Mouse (Mus musculus) forebrain, postnatal 0 days (tissue): Measurements from ENCODE around the gene Il1b. TPM values are rescaled to one million over a fixed set of nuclear protein-coding genes. Genes with fewer than 3 reads are reported as not detected.

Experiments
- ATAC-seq: fragments of 200-750 bp; cut with Nextera tagmentation; 2 replicates; pipeline ENCODE4 v1.8.0; 2017; ENCODE audit warnings: mild to moderate bottlenecking, moderate library complexity
- DNase-seq: peaks from one replicate; pipeline ENCODE4 v3.0.0-alpha.2; 2015
- H3K27ac ChIP-seq: fragments of 300-500 bp; sonication (generic); 2 replicates; pipeline ENCODE4 v1.5.1; 2014; ENCODE audit warnings: low read depth, mild to moderate bottlenecking, antibody characterized with exemption, low read length, moderate library complexity, mixed read lengths
- H3K27me3 ChIP-seq: fragments of 300-500 bp; sonication (generic); 2 replicates; pipeline ENCODE4 v1.6.1; 2014; ENCODE audit warnings: mild to moderate bottlenecking, low read length, mixed read lengths; ENCODE audit not compliant: insufficient read depth
- H3K36me3 ChIP-seq: fragments of 300-500 bp; sonication (generic); 2 replicates; pipeline ENCODE4 v1.6.1; 2014; ENCODE audit warnings: mild to moderate bottlenecking, moderate library complexity; ENCODE audit not compliant: insufficient read depth
- H3K4me1 ChIP-seq: fragments of 300-500 bp; sonication (generic); 2 replicates; pipeline ENCODE4 v1.6.1; 2014; ENCODE audit warnings: antibody characterized with exemption; ENCODE audit not compliant: insufficient read depth
- H3K4me2 ChIP-seq: fragments of 300-500 bp; sonication (generic); 2 replicates; pipeline ENCODE4 v1.6.1; 2014; ENCODE audit warnings: low read depth, mild to moderate bottlenecking, moderate library complexity
- H3K4me3 ChIP-seq: fragments of 300-500 bp; sonication (generic); 2 replicates; pipeline ENCODE4 v1.5.1; 2014; ENCODE audit warnings: low read depth, low read length, mixed read lengths
- H3K9ac ChIP-seq: fragments of 300-500 bp; sonication (generic); 2 replicates; pipeline ENCODE4 v1.6.1; 2014; ENCODE audit warnings: mild to moderate bottlenecking
- H3K9me3 ChIP-seq: fragments of 300-500 bp; sonication (generic); 2 replicates; pipeline ENCODE4 v1.6.1; 2016; ENCODE audit warnings: low read length
- CTCF ChIP-seq: sonication (generic); IDR thresholded peaks from 2 replicates; pipeline ENCODE4 v1.5.1; 2016; ENCODE audit warnings: antibody characterized with exemption, control low read depth, low read depth
- WGBS: fragments of 180-500 bp; shearing (Covaris S2); extraction: QIAGEN DNeasy Blood & Tissue Kit; methylation state at CpG from one replicate; pipeline ENCODE4 v1.1.7; 2014; 5-methylcytosine and 5-hydroxymethylcytosine counted together
- polyA plus RNA-seq: library from polyadenylated mRNA; unstranded; fragments of >200 nt; fragmentation: Nextera tagmentation; extraction: Ambion mirVana; gene quantifications from 2 replicates; pipeline ENCODE4 v1.2.1, GENCODE M21; 2015
- total RNA-seq: library from RNA; depleted of rRNA; stranded (reverse); fragments of >200 nt; gene quantifications from 2 replicates; pipeline ENCODE4 v1.2.3, GENCODE M21; 2014; rRNA removed

Gene Il1b
- total RNA-seq = 0.62 TPM in 1 of 2 replicates, not detected in the other
- polyA plus RNA-seq = 0.14 and 0.15 TPM in 2 replicates

DNA sequence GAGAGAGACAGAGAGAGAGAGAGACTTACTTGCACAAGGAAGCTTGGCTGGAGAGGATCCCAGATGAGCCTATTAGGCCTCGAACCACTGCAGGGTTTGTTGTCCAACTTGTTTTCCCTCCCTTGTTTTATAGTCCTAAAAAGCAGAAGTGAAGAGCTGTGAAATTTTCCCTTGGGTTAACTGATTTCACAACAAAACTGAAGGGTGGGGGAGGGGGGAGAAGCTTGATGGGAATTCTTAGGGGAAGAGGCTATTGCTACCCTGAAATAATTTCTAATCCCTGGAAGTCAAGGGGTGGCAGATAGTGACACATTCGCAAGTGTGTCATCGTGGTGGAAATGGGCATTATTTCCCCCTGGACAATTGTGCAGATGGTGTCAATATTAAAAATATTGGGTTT is at the start of gene Il1b:
Gene Il1b (minus strand): TSS at position 101 of the 400 bp plus-strand sequence.
- Histone ChIP-seq H3K4me3 (no peak within 1 kb of the TSS), H3K4me2 (no peak within 1 kb of the TSS), H3K27me3 (no peaks in the 10 kb centered on the region), H3K9me3 (no peaks in the 10 kb centered on the region), H3K4me1 (no peaks in the 10 kb centered on the region), H3K9ac (no peak within 1 kb of the TSS), H3K36me3 (no peaks in the 10 kb centered on the region), H3K27ac (no peak within 1 kb of the TSS)
- DNase-seq (no peak), ATAC-seq (no peak)
- 90% methylated on average over 3 of the region's 3 CpGs for WGBS
- TF ChIP-seq CTCF = no peak

- Histone ChIP-seq H3K27me3 (no peaks in the 10 kb centered on the region), H3K4me3 (no peak overlapping the region), H3K36me3 (no peaks in the 10 kb centered on the region), H3K4me2 (no peak overlapping the region), H3K4me1 (peaks cover 3% of the 10 kb centered on the region; the same call in 1 of the 2 replicates), H3K9ac (no peak overlapping the region), H3K27ac (no peak overlapping the region), H3K9me3 (no peaks in the 10 kb centered on the region)
- DNase-seq = no peak
- no peak for ATAC-seq
- 91% methylated on average over 3 of the region's 3 CpGs for WGBS
- TF ChIP-seq CTCF = no peak
Observed at GRCm38 (mm10) chr2:129419361-129419880, 48.5 kb upstream of the Il1b start.

- peak; percentile 61 for DNase-seq
- 67% methylated on average over 3 of the region's 3 CpGs for WGBS
- no peaks in the 10 kb centered on the region for H3K36me3 ChIP-seq
- 0 out of 2 replicates have a peak overlapping the region, but pooled peaks have one; percentile 50 for H3K27ac ChIP-seq
- H3K4me2 ChIP-seq = no peak overlapping the region
- H3K27me3 ChIP-seq = no peaks in the 10 kb centered on the region
- no peak overlapping the region for H3K4me3 ChIP-seq
- H3K9me3 ChIP-seq = no peaks in the 10 kb centered on the region
- ATAC-seq = peak; percentile 91
- no peak overlapping the region for H3K9ac ChIP-seq
- peaks cover 3% of the 10 kb centered on the region; the same call in 1 of the 2 replicates for H3K4me1 ChIP-seq
- TF ChIP-seq CTCF = no peak
Observed at GRCm38 (mm10) chr2:129414593-129414992, 43.7 kb upstream of the Il1b start.

DNA sequence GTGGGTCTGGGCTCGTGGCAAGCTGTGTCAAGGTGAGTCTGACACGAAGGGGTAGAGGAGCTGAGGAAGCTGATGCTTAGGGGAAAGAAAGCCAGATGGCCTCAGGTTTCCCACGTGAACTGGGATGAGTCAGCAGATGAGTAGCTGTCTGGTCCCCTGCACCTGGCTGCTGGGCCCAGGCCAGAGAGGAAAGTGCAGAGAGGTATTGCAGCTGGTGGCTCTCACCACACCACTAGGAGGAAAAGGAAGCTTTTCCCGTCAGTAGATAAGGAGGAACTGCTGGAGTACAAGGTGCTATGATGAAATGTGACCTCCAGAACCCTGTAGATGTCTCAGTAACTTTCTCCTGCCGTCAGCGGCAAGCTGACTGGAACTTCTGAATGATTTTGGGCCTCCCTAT is 42.5 kb upstream of the Il1b start:
- Histone ChIP-seq H3K4me3 (no peak overlapping the region), H3K36me3 (no peaks in the 10 kb centered on the region), H3K4me2 (no peak overlapping the region), H3K4me1 (peaks cover 3% of the 10 kb centered on the region; the same call in 1 of the 2 replicates), H3K9ac (no peak overlapping the region), H3K27me3 (no peaks in the 10 kb centered on the region), H3K27ac (no peak overlapping the region), H3K9me3 (no peaks in the 10 kb centered on the region)
- no peak for TF ChIP-seq CTCF
- DNase-seq (no peak), ATAC-seq (no peak)
- 73% methylated on average over 6 of the region's 6 CpGs for WGBS

DNA sequence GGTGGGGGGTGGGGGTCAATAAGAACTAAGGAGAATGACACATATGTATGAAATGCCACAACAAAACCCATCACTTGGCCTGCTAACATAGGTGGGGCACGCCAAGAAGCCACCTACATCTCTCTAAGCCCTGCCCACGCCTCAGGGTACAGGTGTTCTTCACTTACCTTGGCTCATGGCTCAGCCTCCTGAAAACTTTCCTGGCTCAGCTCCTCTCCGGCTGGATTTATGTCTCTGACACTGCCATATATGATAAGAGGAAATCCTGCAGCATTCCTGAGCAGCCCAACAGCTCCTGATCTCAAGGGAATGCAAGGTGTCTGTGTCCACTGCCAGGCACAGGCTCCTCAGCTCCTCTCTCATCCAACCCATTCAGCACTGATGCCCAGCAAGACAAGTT is 40.7 kb upstream of the Il1b start:
- H3K27ac ChIP-seq = no peak overlapping the region
- H3K9me3 ChIP-seq = no peaks in the 10 kb centered on the region
- no peak for DNase-seq
- no peak overlapping the region for H3K4me2 ChIP-seq
- H3K36me3 ChIP-seq = no peaks in the 10 kb centered on the region
- H3K4me3 ChIP-seq = no peak overlapping the region
- peaks cover 3% of the 10 kb centered on the region; the same call in 1 of the 2 replicates for H3K4me1 ChIP-seq
- WGBS = 74% methylated on average over 3 of the region's 3 CpGs
- no peak for ATAC-seq
- no peak overlapping the region for H3K9ac ChIP-seq
- no peaks in the 10 kb centered on the region for H3K27me3 ChIP-seq
- TF ChIP-seq CTCF = no peak

- no peak overlapping the region for H3K27ac ChIP-seq
- H3K9me3 ChIP-seq = no peaks in the 10 kb centered on the region
- no peak for TF ChIP-seq CTCF
- no peak overlapping the region for H3K4me2 ChIP-seq
- no peak overlapping the region for H3K4me3 ChIP-seq
- no peaks in the 10 kb centered on the region for H3K27me3 ChIP-seq
- no peaks in the 10 kb centered on the region for H3K36me3 ChIP-seq
- peaks cover 3% of the 10 kb centered on the region; the same call in 1 of the 2 replicates for H3K4me1 ChIP-seq
- no peak for DNase-seq
- WGBS = 88% methylated on average over 7 of the region's 7 CpGs
- ATAC-seq = no peak
- H3K9ac ChIP-seq = no peak overlapping the region
Observed at GRCm38 (mm10) chr2:129410344-129410743, 39.4 kb upstream of the Il1b start.

DNA sequence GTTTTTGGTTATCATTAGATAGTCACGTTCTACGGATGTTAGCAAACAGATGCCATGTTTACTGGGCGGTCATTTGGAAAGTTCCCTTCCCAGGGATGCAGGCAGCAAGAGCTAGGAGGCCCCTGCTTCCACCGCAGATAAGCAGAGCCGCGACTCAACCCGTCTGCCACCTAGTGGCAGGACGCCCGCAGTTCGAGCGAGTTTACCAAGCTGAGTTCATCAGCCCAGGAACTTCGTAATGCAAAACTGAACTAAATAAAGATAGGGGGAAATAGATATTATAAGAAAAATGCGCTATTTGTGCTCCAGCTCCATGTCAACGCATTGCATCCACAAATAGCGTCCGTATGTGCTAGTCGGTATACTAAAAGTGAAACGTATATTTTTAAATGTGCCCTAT is 37.5 kb upstream of the Il1b start:
- WGBS = 16% methylated on average over 18 of the region's 18 CpGs
- DNase-seq (peak; percentile 89), ATAC-seq (peak; percentile 87)
- Histone ChIP-seq H3K27ac (no peak overlapping the region), H3K9me3 (no peaks in the 10 kb centered on the region), H3K4me3 (no peak overlapping the region), H3K4me2 (no peak overlapping the region), H3K9ac (no peak overlapping the region), H3K36me3 (no peaks in the 10 kb centered on the region), H3K27me3 (no peaks in the 10 kb centered on the region), H3K4me1 (no peaks in the 10 kb centered on the region)
- TF ChIP-seq CTCF = peak; percentile 87
